Mouse (Mus musculus): ENCODE data around the gene Rab35.

GRCm38 (mm10) chr5:115591506-115591905 lies 40.2 kb upstream of the Rab35 start:
- TF ChIP-seq GATA1 (IDR thresholded peaks at IDR 0.05; ENCODE audit: low read length) (no peak), TAL1 (IDR thresholded peaks at IDR 0.05; ENCODE audit: low read length) (no peak)

Measured in erythroblast, embryonic 14.5 days (primary cell).